Comparison of ENCODE assay signal across 15 mouse cellular contexts in the genomic region with DNA sequence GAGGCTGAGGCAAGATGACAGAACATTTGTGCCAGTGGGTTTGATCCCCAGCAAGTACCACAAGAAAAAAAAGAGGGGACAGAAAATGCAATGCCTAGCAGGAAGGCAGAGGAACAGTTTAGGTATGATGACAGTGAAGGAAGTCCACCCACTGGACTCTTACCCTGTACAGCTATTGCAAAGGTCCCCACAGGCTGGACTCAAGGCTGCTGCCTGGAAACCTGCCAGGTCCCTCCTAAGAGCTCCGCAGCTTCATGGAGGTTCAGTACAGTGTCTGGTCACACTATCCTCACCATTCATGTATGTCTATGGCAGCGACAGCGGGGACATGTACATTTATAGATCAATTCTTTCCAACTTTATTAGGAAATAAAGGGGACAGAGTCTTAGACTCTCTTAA. TPM values are rescaled to one million over a fixed set of nuclear protein-coding genes. Genes with fewer than 3 reads are reported as not detected.
A peak's percentile ranks its signal among the peaks of the same experiment; 100 is the strongest.
DNase-seq lines count a peak whose midpoint lies in the region; ATAC-seq lines count a peak whose summit lies in the region.
"Had no signal": no experiment of that assay in that cellular context is flagged by ENCODE, and none has a peak within 500 bp of the region (broad histone marks: within the 10 kb centered on the region; RNA-seq: fewer than 3 reads in every experiment).

No protein-coding gene starts in this region.

- no peak overlapping the region for H3K27ac ChIP-seq in kidney, embryonic 15.5 days
- H3K27ac ChIP-seq in brown adipose tissue, adult 24 weeks (replicated peaks; ENCODE audit: low read depth, low read length) = peak overlapping the region; percentile 57
- H3K27ac ChIP-seq: embryonic facial prominence, embryonic 12.5 days; heart, embryonic 15.5 days; hindbrain, embryonic 12.5 days; liver, embryonic 15.5 days had no signal

- 0 out of 2 replicates have a peak, but pooled peaks cover 3% of the 10 kb centered on the region for H3K4me1 ChIP-seq in kidney, embryonic 15.5 days
- H3K4me1 ChIP-seq in brown adipose tissue, adult 24 weeks (ENCODE audit: control insufficient read depth, insufficient read depth, insufficient read length, low read length) = peaks cover 9% of the 10 kb centered on the region
- H3K4me1 ChIP-seq: embryonic facial prominence, embryonic 12.5 days; liver, embryonic 15.5 days had no signal

- no peak for ATAC-seq in kidney, embryonic 15.5 days (replicated peaks; ENCODE audit: low FRiP score)
- ATAC-seq: Patski had no signal

- H3K9ac ChIP-seq in kidney, embryonic 15.5 days = no peak overlapping the region
- H3K9ac ChIP-seq: embryonic facial prominence, embryonic 12.5 days; heart, embryonic 15.5 days; hindbrain, embryonic 12.5 days; liver, embryonic 15.5 days had no signal

- no peak overlapping the region for H3K4me2 ChIP-seq in kidney, embryonic 15.5 days
- H3K4me2 ChIP-seq: embryonic facial prominence, embryonic 12.5 days; heart, embryonic 15.5 days; hindbrain, embryonic 12.5 days; liver, embryonic 15.5 days had no signal

- DNase-seq in cerebellum, postnatal 10 days = peak; percentile 47 to 55
- no peak for DNase-seq in cerebellum, adult 11-12 months
- DNase-seq in kidney, adult 18-20 months = peak; percentile 65
- peak; percentile 83 to 89 for DNase-seq in kidney, postnatal 25 days
- no peak for DNase-seq in spleen, postnatal 36 days (ENCODE audit: low spot score in 2 of 2)
- DNase-seq: left cerebral cortex, postnatal 4 days; midbrain, embryonic 14.5 days; thymus, postnatal 36 days had no signal

- H3K9me3 ChIP-seq in kidney, embryonic 15.5 days (replicated peaks) = no peaks in the 10 kb centered on the region
- H3K9me3 ChIP-seq: embryonic facial prominence, embryonic 12.5 days; heart, embryonic 15.5 days; hindbrain, embryonic 12.5 days; liver, embryonic 15.5 days had no signal

- no peaks in the 10 kb centered on the region for H3K27me3 ChIP-seq in kidney, embryonic 15.5 days
- H3K27me3 ChIP-seq: embryonic facial prominence, embryonic 12.5 days; heart, embryonic 15.5 days; hindbrain, embryonic 12.5 days; liver, embryonic 15.5 days; Patski had no signal

- WGBS in kidney, embryonic 15.5 days = 86% methylated on average over 3 of the region's 3 CpGs

- H3K36me3 ChIP-seq in kidney, embryonic 15.5 days = peaks cover 13% of the 10 kb centered on the region

- H3K4me3 ChIP-seq in kidney, embryonic 15.5 days (replicated peaks) = no peak overlapping the region
- no peak overlapping the region for H3K4me3 ChIP-seq in brown adipose tissue, adult 24 weeks (ENCODE audit: insufficient read depth, low read depth, low read length)
- H3K4me3 ChIP-seq: embryonic facial prominence, embryonic 12.5 days; heart, embryonic 15.5 days; hindbrain, embryonic 12.5 days; liver, embryonic 15.5 days had no signal

RNA-seq across cellular contexts. Expression of gene Mcur1, which starts 20.6 kb away (rescaled TPM):
- 20.2 and 21.9 TPM in 2 replicates for polyA plus RNA-seq in kidney, embryonic 15.5 days (2015; fragmentation: Nextera tagmentation; extraction: Ambion mirVana)
- 154 and 157 TPM in 2 replicates for polyA plus RNA-seq in brown adipose tissue, adult 24 weeks (2012; ENCODE audit: insufficient read depth, insufficient read length, missing spikeins)

RNA-seq across cellular contexts. Expression of gene Ranbp9, which starts 58.3 kb away (rescaled TPM):
- 8.2 and 10.8 TPM in 2 replicates for polyA plus RNA-seq in kidney, embryonic 15.5 days (2015; fragmentation: Nextera tagmentation; extraction: Ambion mirVana)
- polyA plus RNA-seq in brown adipose tissue, adult 24 weeks (2012; ENCODE audit: insufficient read depth, insufficient read length, missing spikeins) = 38.5 and 48.5 TPM in 2 replicates

Comparison
In these comparisons a context has a peak if more than half of its experiments do, and no peak if none do; other contexts are left out.
1. DNase-seq: peak in cerebellum, postnatal 10 days (2 of 2), kidney, adult 18-20 months (single experiment) and kidney, postnatal 25 days (2 of 2); none in cerebellum, adult 11-12 months (single experiment) and spleen, postnatal 36 days (0 of 2).